Mouse (Mus musculus) erythroblast, embryonic 14.5 days (primary cell): Measurements from ENCODE around the gene Slc31a2. TPM values are rescaled to one million over a fixed set of nuclear protein-coding genes. Genes with fewer than 3 reads are reported as not detected.
A peak's percentile ranks its signal among the peaks of the same experiment; 100 is the strongest.

Experiments
- H3K27me3 ChIP-seq: 2 replicates; pipeline ENCODE4 v1.6.1; 2012; ENCODE audit warnings: inconsistent platforms; ENCODE audit not compliant: control insufficient read depth
- H3K36me3 ChIP-seq: 2 replicates; pipeline ENCODE4 v1.6.1; 2012; ENCODE audit warnings: mild to moderate bottlenecking, inconsistent platforms; ENCODE audit not compliant: control insufficient read depth
- H3K4me1 ChIP-seq: 2 replicates; pipeline ENCODE4 v1.6.1; 2012; ENCODE audit warnings: inconsistent platforms; ENCODE audit not compliant: control insufficient read depth
- H3K4me3 ChIP-seq: replicated peaks from 2 replicates; pipeline ENCODE3; 2012; ENCODE audit warnings: moderate library complexity, mild to moderate bottlenecking, inconsistent platforms
- H3K9me3 ChIP-seq: 2 replicates; pipeline ENCODE4 v1.6.1; 2012; ENCODE audit warnings: low read length, inconsistent platforms, mixed read lengths; ENCODE audit not compliant: control insufficient read depth
- GATA1 ChIP-seq: IDR thresholded peaks from 2 replicates; pipeline ENCODE4 v1.6.1; 2012; ENCODE audit warnings: low read length, inconsistent platforms, mixed read lengths
- TAL1 ChIP-seq: IDR thresholded peaks from 3 replicates; pipeline ENCODE4 v1.6.1; 2012; ENCODE audit warnings: low read length, inconsistent platforms, mixed read lengths
- polyA plus RNA-seq: library from polyadenylated mRNA; stranded (reverse); fragments of >175 nt; gene quantifications from 2 replicates; pipeline ENCODE4 v1.2.3, GENCODE M21; 2012

The Slc31a2 gene
- polyA plus RNA-seq, 1 experiment = not detected

DNA sequence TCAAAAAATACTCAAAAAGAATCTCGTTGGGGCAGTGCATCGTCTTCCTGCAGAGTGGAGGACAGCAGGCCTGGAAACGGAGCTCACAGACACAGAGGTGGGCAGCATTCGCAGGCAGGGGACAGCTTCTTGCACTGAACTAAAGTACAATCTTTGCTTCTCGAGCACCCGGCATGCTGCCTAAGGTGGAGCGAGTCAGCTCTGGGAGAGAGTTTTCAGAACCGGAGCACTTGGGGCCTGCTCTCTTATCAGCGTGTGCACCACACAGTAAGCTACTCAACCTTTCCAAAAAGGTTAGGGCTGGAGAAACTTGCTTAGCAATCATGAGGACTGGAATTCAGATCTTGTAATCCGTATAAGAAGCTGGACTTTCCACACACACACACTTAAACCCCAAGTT, 14.3 kb downstream of the Slc31a2 start:
- no peaks in the 10 kb centered on the region for H3K9me3 ChIP-seq
- no peak overlapping the region for H3K4me3 ChIP-seq
- H3K36me3 ChIP-seq = no peaks in the 10 kb centered on the region
- H3K27me3 ChIP-seq = no peaks in the 10 kb centered on the region
- TF ChIP-seq GATA1 (no peak), TAL1 (no peak)
- H3K4me1 ChIP-seq = peaks cover 3% of the 10 kb centered on the region; the same call in 1 of the 2 replicates

DNA sequence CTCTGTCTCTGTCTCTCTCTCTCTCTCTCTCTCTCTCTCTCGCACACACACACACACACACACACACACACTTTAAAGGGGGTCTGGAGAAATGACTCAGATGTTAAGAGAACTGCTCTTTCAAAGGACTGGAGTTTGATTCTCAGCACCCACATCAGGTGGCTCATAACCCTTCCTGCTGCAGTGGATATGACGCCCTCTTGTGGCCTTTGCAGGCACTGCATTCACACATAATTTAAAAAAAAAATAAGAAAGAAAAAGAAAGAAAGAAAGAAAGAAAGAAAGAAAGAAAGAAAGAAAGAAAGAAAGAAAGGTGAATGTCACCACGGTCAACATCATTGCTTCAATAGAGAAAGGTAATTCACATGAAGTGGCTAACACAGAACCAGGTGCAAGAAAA, 14.9 kb downstream of the Slc31a2 start:
- H3K36me3 ChIP-seq = no peaks in the 10 kb centered on the region
- H3K27me3 ChIP-seq = no peaks in the 10 kb centered on the region
- no peak overlapping the region for H3K4me3 ChIP-seq
- no peak for TF ChIP-seq TAL1
- TF ChIP-seq GATA1 = no peak
- peaks cover 3% of the 10 kb centered on the region; the same call in 1 of the 2 replicates for H3K4me1 ChIP-seq
- no peaks in the 10 kb centered on the region for H3K9me3 ChIP-seq

DNA sequence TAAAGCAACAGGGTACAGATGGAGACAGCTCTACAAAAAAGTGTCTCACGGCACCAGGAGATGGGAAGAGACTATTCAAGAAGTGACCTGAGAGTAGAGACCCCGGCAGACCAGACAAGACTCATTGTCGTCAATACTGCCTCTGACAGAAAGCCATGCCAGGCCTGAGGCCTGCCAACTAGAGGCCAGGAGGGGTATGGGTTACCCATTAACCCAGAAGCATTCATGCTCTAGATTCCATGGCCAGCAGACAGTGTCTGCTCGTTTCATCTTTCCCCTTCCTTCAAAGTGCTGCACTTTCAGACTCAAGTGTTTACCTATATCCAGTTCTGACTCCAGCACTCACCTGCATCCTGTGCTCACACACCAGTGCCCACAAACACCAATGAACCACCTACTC, 15.7 kb downstream of the Slc31a2 start:
- no peak for TF ChIP-seq GATA1
- no peak for TF ChIP-seq TAL1
- H3K4me1 ChIP-seq = peaks cover 3% of the 10 kb centered on the region; the same call in 1 of the 2 replicates
- H3K36me3 ChIP-seq = no peaks in the 10 kb centered on the region
- no peaks in the 10 kb centered on the region for H3K27me3 ChIP-seq
- H3K4me3 ChIP-seq = no peak overlapping the region
- no peaks in the 10 kb centered on the region for H3K9me3 ChIP-seq

DNA sequence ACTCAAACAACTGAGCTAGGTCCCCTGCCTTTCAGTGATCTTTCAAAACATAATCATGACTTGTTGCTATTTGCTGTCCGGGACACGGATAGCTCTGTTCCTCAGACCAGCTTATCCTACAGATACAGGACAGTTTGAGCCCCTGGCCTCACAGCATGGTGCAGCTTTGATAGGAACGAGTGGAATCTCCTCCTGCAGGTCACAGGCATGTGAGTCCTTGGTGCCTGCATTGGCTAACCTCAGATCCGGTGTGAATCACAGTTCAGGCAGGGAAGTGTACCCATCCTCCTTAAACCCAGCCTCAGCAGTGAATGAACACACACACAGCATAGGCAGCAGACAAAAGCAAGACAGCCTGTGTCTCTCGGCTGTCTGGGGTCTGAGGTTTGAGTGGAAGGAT, 19.0 kb downstream of the Slc31a2 start:
- Histone ChIP-seq H3K4me1 (peaks cover 4% of the 10 kb centered on the region), H3K9me3 (no peaks in the 10 kb centered on the region), H3K27me3 (peaks cover under 1% of the 10 kb centered on the region; the same call in 1 of the 2 replicates), H3K4me3 (no peak overlapping the region), H3K36me3 (no peaks in the 10 kb centered on the region)
- TF ChIP-seq TAL1 = no peak
- TF ChIP-seq GATA1 = no peak

DNA sequence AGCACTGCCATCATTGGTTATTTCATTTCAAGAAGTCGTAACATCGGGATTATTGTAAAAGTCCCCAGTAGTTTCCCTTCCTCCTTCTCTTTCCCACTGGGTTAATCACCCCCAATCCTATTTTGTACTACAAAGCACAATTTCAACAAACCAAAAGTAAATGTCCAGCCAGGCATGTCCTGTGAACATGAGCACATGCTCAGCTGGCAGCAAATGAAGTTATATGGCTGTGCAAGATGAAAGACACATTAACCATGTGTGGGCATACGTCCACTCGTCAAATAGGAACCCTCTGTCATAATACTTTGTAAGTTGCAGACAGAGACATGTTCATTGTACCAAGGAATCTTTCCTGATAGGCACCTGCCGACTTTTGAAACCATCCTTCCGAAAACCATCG, 20.6 kb downstream of the Slc31a2 start:
- Histone ChIP-seq H3K27me3 (peaks cover 9% of the 10 kb centered on the region), H3K4me3 (no peak overlapping the region), H3K4me1 (peaks cover 15% of the 10 kb centered on the region), H3K36me3 (no peaks in the 10 kb centered on the region), H3K9me3 (no peaks in the 10 kb centered on the region)
- TF ChIP-seq TAL1 (no peak), GATA1 (no peak)

DNA sequence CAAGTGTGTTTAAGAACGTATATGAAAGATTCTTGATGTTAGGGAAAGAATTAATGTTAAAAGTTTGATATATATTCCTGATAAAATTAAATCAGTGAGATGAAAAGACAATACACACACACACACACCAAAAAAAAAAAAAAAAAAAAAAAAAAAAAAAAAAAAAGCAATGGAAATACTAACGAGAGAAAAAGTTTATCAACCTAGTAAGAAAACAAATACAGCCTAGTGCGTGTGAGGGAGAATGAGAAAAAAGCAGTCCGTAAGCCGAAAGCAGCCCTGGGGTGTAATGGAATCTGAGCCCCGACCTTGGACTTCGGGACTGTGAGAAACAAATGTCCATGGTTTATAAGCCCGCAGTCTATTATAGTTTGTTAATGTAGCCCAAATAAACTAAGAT, 23.2 kb downstream of the Slc31a2 start:
- H3K27me3 ChIP-seq = peaks cover 9% of the 10 kb centered on the region
- TF ChIP-seq GATA1 = no peak
- no peak for TF ChIP-seq TAL1
- no peak overlapping the region for H3K4me3 ChIP-seq
- peaks cover 15% of the 10 kb centered on the region for H3K4me1 ChIP-seq
- H3K9me3 ChIP-seq = no peaks in the 10 kb centered on the region
- H3K36me3 ChIP-seq = no peaks in the 10 kb centered on the region

DNA sequence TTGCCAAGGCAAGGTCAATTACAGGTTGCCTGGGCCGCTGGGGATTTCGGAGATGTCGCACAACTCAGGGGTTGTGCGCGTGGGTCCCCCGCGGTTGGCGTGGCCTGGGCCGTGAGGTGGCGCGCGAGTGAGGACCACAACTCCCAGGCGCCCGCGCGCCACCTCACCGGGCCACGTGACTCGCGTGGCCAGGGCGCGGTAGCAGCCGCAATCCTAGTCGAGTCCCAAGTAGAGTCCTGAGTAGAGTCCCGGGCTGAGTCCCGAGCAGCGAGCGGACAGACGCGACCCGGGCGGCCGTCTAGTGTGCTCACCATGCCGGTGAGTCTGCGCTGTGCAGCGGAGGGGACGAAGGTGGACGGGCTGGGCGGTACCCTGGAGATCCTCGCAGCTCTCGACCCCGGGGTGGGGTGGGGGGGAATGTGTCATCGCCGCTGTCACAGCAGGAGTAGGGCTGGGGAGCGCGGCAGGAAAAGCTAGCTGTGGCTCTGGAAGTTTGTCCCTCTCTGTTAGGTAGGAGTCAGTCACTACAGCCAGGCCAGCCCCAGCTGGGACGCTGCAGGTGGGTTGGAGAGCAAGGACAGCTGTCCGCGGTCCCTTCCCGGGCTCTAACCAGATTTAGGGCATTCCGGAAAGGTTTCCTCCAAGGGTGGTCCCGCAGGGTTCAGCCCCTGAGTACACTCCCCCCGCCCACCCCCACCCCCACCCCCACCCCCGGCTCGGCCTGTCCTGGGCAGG, 24.1 kb downstream of the Slc31a2 start:
- H3K36me3 ChIP-seq = no peaks in the 10 kb centered on the region
- peak overlapping the region; percentile 65 for H3K4me3 ChIP-seq
- H3K4me1 ChIP-seq = peaks cover 15% of the 10 kb centered on the region
- TF ChIP-seq GATA1 (no peak), TAL1 (no peak)
- H3K27me3 ChIP-seq = peaks cover 9% of the 10 kb centered on the region
- H3K9me3 ChIP-seq = no peaks in the 10 kb centered on the region

DNA sequence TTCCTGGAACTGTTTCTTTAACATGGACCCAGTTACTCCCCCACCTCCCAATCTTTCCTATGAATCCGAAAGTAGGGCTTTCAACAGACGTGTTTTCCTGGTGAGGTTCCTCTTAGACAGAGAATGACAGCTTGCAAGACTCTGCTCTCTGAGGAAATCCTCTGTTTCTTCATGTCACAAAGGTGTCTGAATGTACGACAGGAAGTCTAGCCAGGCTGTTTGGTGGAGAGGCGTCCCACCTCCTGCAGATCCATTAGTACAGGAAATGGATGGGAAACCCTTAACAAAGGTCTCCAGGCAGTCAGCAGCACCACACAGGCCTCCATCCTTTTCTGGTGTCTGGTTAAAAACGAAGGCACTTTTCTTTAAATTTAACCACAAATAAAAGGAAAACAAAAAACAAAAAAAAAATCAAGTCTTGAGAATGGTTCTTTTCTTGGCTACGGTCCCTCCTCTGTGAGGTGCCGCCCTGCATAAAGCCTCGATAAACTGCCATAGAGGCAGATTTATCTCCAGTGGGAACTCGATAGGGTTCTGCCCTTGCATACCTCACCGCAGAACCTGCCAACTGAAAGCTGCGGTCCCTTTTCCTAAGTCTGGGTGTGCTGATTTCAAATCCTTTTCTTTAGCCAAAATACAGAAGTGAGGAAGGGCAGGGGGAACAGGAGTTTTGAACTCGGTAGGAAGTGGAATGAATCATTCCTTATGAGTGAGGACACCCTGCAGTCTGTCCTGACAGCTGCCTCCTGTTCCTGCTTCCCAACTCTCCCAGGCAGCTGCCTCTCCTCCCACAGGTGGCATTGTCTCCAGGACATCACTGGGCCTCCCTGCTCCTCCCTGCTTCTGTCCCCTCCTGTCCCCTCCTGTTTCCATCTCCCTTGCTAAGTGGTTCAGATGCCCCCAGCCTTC, 24.9 kb downstream of the Slc31a2 start:
- Histone ChIP-seq H3K4me1 (peaks cover 15% of the 10 kb centered on the region), H3K9me3 (no peaks in the 10 kb centered on the region), H3K27me3 (peaks cover 9% of the 10 kb centered on the region), H3K36me3 (no peaks in the 10 kb centered on the region), H3K4me3 (peak overlapping the region; percentile 65)
- no peak for TF ChIP-seq GATA1
- no peak for TF ChIP-seq TAL1

DNA sequence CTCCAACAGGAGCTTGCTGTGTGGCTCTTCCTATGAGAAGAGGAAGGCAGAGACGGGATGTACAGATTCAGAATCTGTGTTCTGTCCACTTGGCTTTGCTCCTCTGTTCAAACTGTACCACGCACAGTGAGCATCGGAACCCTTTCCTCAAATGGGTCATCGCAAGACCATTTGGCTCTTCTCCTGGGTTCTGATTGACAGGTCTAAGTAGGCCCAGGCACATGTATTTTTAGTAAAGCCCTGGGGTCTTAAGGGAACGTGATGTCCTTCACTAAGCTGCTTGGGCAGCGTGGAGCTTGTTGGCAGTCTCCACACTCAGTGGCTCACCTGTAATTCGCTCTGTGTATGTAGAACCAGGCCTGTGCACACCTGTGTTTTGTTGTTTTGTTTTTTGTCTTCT, 26.9 kb downstream of the Slc31a2 start:
- no peaks in the 10 kb centered on the region for H3K36me3 ChIP-seq
- peaks cover 15% of the 10 kb centered on the region for H3K4me1 ChIP-seq
- H3K27me3 ChIP-seq = peaks cover 9% of the 10 kb centered on the region
- H3K4me3 ChIP-seq = no peak overlapping the region
- TF ChIP-seq TAL1 (no peak), GATA1 (no peak)
- H3K9me3 ChIP-seq = no peaks in the 10 kb centered on the region
